8 mouse cellular contexts compared by ENCODE assay signal in genomic region chr19:42201696-42202381, GRCm38 (mm10). TPM values are rescaled to one million over a fixed set of nuclear protein-coding genes. Genes with fewer than 3 reads are reported as not detected.
DNase-seq lines count a peak whose midpoint lies in the region; ATAC-seq and TF ChIP-seq lines count a peak whose summit lies in the region.

Sfrp5 (minus strand) TSS chr19:42202252.

- H3K4me1 ChIP-seq in forebrain, postnatal 0 days (ENCODE audit: insufficient read depth), result no peaks in the 10 kb centered on the region
- peaks cover 19% of the 10 kb centered on the region for H3K4me1 ChIP-seq in limb, embryonic 12.5 days (replicated peaks)

- 3% methylated on average over 60 of the region's 60 CpGs for WGBS in forebrain, postnatal 0 days
- WGBS in limb, embryonic 12.5 days, result under 1% methylated on average over 56 of the region's 60 CpGs

- peak; percentile 74 for ATAC-seq in forebrain, postnatal 0 days
- no peak for ATAC-seq in limb, embryonic 12.5 days (ENCODE audit: insufficient number of reproducible peaks, insufficient read depth, low FRiP score, low TSS enrichment, low read depth)
- ATAC-seq in activated CD4-positive, CD25-positive, alpha-beta regulatory T cell, adult 4 months, result no peak

- peak within 1 kb of the TSS; percentile 27 for H3K4me3 ChIP-seq in forebrain, postnatal 0 days (ENCODE audit: low read depth, low read length)
- H3K4me3 ChIP-seq in limb, embryonic 12.5 days (replicated peaks), result peak within 1 kb of the TSS; percentile 34

- H3K9me3 ChIP-seq in forebrain, postnatal 0 days (ENCODE audit: low read length), result no peaks in the 10 kb centered on the region
- H3K9me3 ChIP-seq in limb, embryonic 12.5 days, result peaks cover 6% of the 10 kb centered on the region; the same call in 1 of the 2 replicates

- peaks cover 46% of the 10 kb centered on the region for H3K27me3 ChIP-seq in forebrain, postnatal 0 days (ENCODE audit: insufficient read depth, low read length)
- peaks cover 80% of the 10 kb centered on the region for H3K27me3 ChIP-seq in limb, embryonic 12.5 days

- no peak within 1 kb of the TSS for H3K27ac ChIP-seq in forebrain, postnatal 0 days (ENCODE audit: low read depth, low read length)
- no peak within 1 kb of the TSS for H3K27ac ChIP-seq in limb, embryonic 12.5 days

- DNase-seq in urinary bladder, adult 2 months (ENCODE audit: low spot score), result no peak
- no peak for DNase-seq in urinary bladder, postnatal 25 days (ENCODE audit: low spot score)
- DNase-seq in forebrain, postnatal 0 days, result no peak
- DNase-seq in right cerebral cortex, postnatal 14 days, result no peak
- no peak for DNase-seq in layer of hippocampus, adult 18-20 months (ENCODE audit: low spot score in 2 of 2)
- no peak for DNase-seq in c-Kit-positive CD71-positive TER-119-positive erythroid progenitor cells, embryonic 14.5 days (ENCODE audit: low spot score)

- TF ChIP-seq CTCF in forebrain, postnatal 0 days (IDR thresholded peaks at IDR 0.05; ENCODE audit: low read depth), result no peak

- no peak within 1 kb of the TSS for H3K9ac ChIP-seq in forebrain, postnatal 0 days
- peak within 1 kb of the TSS; percentile 4; the same call in 1 of the 2 replicates for H3K9ac ChIP-seq in limb, embryonic 12.5 days (replicated peaks)

- peak within 1 kb of the TSS; percentile 43 for H3K4me2 ChIP-seq in forebrain, postnatal 0 days (ENCODE audit: low read depth)
- H3K4me2 ChIP-seq in limb, embryonic 12.5 days, result peak within 1 kb of the TSS; percentile 51

- H3K36me3 ChIP-seq in forebrain, postnatal 0 days (ENCODE audit: insufficient read depth), result no peaks in the 10 kb centered on the region
- H3K36me3 ChIP-seq in limb, embryonic 12.5 days, result no peaks in the 10 kb centered on the region

RNA-seq across cellular contexts. Expression of gene Sfrp5, which starts in this region (rescaled TPM):
- polyA plus RNA-seq in urinary bladder, adult 2 months (2012; rRNA removed), result 10.3 and 12.0 TPM in 2 replicates
- 1.8 and 3.7 TPM in 2 replicates for total RNA-seq in forebrain, postnatal 0 days (2014; rRNA removed)
- 2.7 and 3.4 TPM in 2 replicates for polyA plus RNA-seq in forebrain, postnatal 0 days (2015; fragmentation: Nextera tagmentation; extraction: Ambion mirVana)
- polyA plus RNA-seq in limb, embryonic 12.5 days (2016; fragmentation: Nextera tagmentation; extraction: Ambion mirVana), result 0.53 and 0.54 TPM in 2 replicates
- not detected for polyA plus RNA-seq in activated CD4-positive, CD25-positive, alpha-beta regulatory T cell, adult 4 months (2017; shearing (Covaris generic))
- total RNA-seq in layer of hippocampus, adult 18-20 months (2021), result under 1 TPM; 0.23 to 0.42 TPM
